Mouse (Mus musculus) left cerebral cortex, adult 9 months (tissue): ENCODE results near the gene Zzef1.

Experiments
- DNase-seq, 2 experiments: peaks; one replicate each; pipeline ENCODE4 v3.0.0; 2022; ENCODE audit warnings: low spot score in 2 of 2

Gene Zzef1

DNA sequence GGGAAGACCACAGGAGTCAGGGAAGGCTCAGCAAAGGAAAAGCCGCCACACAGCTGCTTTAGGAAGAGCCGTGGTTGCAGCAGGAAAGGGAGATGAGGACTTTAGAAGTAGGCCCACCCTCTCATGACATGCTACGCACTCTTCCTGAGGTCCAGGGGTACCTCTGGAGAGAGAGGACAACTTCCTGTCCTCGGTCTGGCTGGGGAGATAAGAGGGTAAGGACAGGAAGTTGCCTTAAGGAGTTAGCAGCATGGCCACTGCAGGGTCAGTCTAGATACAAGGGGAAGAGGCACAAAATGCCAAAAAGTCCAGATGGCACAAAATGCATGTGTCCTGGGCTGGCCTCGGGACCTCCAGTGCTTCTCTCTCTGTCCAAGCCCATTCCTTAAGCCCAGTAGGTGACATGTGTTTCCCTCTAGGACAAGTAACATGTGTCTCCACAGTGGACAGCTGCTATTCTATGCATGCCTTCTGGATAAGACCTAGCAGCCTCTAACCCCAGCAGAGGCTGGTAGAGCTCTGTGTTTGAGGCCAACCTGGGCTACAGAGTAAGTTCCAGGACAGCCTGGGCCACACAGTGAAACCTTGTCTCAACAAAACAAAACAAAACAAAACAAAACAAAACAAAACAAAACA is 159.4 kb downstream of the Zzef1 start:
- DNase-seq: no peak

DNA sequence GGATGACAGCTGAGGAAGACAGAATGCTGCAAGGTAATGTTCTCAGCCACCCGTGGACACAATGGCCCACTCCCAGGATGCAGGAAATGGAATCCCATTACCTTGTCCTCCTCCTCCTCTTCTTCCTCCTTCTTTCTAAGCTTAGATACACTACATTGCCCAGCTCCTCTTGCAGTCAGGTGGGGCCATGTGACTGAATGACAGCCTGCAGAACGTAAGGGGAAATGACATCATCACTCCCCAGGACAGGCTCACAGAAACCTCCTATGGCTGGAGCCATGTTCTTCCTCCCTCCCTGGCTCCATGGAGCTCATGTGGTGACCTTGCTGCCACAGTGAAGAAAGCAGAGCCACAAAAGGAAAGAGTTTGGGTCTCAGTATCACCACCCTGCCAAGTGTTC is 161.3 kb downstream of the Zzef1 start:
- no peak for DNase-seq

DNA sequence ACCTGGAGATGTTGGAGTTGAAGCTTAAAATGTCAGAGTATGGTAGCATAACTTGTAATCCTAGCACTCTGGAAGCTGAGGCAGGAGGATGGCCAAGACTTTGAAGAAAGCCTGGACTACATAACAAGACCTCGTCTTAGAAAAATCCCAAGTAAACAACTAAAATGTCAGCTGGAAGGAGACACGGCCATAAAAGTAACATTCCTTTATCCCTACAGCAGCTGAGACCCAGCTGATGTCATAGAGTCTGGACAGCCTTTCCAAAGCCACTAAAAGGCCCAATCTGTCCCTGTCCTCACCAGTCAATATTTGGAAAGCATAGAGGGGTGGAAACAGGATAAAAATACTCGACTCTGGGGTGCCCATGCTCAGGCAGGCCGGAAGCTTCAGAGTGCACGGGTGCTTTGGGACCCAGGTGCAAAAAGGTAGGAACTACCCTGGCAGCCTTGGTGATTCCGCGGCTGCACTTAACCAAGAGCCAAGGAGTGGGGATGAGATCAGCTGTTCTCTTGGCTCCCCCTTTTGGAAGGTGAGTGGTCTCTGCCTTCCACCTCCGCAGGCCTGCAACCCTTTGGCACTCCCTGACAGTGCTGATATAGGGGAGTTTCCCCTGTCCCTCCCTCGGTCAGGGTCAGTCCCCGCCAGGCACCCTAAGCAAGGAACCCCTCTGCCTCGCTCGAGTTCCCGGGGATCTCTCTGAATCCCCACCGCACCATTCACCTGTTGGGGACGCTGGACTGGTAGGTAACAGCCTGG is 164.1 kb downstream of the Zzef1 start:
- no peak for DNase-seq

DNA sequence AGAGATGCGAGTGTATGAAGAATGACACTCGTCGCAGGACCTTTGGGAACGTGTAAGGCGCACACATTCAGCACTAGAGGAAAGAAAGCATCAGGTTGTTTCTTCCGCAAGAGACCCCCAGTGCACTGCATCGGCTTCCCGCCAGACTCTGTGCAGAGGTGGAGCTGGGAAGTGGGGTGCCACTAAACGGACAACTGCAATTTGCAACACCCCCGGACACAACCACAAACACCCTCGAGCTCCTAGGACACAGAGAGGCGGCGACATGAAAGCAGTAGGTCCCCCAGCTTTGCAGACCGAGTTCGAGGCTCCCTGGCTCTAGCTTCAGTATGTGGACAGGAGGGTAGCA is 164.7 kb downstream of the Zzef1 start:
- DNase-seq: no peak

DNA sequence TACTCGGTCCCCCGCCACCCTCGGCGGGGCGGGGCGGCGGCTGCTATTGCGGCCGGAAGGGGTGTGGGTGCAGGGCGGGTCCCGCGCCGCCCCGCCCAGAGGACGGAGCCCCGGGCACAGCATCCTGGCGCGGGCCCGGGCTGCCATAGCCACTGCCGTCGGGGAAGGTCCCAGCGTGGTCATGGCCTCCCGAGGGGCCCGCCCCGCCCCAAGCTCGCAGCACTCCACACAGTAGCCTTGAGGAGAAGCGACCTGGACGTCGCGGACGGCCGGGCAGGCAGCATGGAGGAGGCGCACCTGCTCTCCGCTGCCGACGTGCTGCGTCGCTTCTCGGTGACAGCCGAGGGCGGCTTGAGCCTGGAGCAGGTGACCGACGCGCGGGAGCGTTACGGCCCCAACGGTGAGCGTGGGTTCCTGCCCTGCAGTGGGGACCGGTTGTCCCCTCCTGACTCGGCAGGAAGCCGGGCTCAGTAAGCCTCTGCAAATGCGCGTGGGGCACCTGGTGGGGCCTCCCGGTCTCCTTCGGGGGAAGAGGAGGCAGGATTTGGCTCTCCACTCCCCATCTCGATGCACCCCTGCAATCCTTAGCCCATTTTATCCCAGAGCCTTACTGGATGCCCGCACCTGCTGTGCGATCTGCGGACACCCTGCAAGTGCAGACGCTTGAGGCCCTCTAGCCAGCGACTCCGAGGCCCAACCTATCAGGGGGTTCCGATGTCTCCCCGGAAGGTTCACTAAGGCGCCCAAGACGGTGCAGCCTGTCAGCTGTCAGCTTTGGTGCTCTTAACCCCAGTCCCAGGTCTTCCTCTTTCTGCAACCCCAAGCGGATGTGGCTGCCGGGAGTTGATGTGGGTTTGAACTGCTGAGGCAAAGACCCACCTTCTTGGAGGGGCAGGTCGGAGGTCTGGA is 165.3 kb downstream of the Zzef1 start, which contains the start of gene Atp2a3:
TSS of gene Atp2a3 (plus strand) at position 98 of the 909 bp plus-strand sequence.
- DNase-seq: no peak

DNA sequence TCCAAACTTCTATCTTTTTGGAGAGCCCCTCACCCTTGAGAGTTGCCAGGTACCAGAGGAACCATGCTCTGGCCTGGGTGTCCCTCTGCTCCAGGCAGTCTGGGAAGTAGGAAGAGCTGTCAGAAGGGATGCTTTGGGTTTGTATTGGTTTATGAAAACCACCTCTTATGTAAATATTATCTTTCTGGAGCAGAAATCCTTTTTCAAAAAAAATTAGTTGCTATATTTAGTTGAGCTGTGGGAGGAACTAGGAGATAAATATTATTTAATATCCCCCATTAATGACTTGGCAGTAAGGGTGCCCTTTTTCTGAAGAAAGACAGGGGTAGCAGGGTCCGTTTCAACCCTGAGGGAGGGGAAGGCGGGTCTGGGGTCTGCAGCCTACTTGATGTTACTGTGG is 166.4 kb downstream of the Zzef1 start:
- no peak for DNase-seq

DNA sequence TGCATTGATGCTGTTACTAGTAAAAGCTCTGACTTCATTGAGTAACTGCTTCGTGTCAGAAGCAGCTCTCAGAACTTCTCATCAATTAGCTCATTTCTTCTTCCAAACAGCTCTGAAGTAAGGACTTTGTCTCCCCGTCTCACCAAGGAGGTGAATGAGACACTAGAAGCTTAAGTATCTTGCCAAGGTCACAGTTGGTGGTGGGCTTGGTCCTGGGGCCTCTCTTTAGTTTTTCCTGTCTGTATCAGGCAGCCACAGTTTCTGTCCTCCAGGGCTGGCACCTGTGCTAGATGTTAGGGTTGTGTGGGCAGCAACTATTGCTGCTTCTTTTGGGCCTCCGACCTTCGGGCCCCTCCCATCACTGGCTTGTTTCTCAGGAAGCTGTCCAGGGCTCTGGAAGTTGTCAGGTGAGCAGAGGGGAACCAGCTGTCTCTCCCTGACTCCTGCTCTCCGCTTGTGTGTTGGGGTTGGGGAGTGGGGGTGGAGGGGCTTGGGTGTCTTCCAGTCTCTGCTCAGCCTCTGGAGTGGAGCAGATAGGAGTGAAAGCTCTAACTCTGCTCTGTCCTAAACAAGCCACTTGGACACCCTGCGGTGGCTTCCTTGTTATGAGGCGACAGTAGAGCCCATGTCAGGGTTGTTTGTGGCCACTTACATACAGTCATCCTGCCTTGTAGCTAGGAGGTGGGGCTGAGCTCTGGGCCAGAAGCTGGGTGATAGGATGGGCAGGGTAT is 167.2 kb downstream of the Zzef1 start:
- no peak for DNase-seq

DNA sequence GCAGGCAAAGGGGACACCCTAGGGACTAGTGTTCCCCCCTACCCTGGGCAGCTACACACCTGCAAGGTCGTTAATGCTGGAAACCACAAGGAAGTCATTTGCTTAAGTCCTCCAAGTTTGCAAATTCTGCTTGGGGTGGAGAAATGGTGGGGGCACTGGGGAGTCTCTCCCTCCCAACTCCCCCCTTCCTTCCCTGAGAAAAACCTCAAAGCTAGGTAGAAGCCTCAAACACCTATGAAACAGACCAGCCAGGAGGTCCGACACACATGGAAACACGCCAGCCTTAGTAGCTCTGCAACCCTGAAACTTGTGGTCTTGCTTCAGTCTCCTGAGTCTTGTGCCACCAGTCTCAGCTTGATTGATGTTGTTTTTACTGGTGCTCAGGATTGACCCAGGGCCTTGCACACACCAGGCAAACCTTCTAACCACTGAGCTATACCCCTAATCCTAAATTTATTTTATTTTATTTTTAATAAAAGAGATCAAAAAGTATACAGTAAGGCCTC is 167.8 kb downstream of the Zzef1 start:
- DNase-seq: no peak

DNA sequence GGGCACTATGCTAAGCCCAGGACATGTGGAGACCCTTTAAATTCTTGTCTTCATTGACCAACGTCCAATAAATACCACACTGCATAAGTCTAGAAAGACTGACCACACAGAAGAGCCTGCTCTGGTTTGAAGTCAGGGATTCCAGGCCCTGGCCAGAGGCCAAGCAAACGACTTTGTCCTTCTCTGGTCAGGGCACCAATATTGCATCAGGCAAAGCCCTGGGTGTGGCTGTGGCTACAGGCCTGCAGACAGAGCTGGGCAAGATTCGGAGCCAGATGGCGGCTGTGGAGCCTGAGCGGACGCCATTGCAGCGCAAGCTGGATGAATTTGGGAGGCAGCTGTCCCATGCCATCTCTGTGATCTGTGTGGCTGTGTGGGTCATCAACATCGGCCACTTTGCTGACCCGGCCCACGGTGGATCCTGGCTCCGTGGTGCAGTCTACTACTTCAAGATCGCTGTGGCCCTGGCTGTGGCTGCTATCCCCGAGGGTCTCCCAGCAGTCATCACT is 179.0 kb downstream of the Zzef1 start:
- DNase-seq: no peak
